Mouse (Mus musculus): ENCODE results near the gene Ear6.

- no peak for TF ChIP-seq CTCF (conservative IDR thresholded peaks at IDR 0.05 in 1 of 2, IDR thresholded peaks at IDR 0.05 in 1 of 2; ENCODE audit: low read depth in 2 of 2, low read length in 2 of 2)
- TF ChIP-seq POLR2A (IDR thresholded peaks at IDR 0.05; ENCODE audit: low read depth, low read length), result no peak
These were observed 40.3 kb downstream of the Ear6 start for GRCm38 (mm10) chr14:51893809-51894208.

Measured in CH12.LX (cell line).